Mouse (Mus musculus): ENCODE measurements at regions not wholly inside any gene's neighbourhood (a gene's known extent, or its start where the extent isn't known, plus 50 kb on each side); places are given as distances from the start of the nearest gene placed in this dataset.

- DNase-seq = no peak
- no peak for TF ChIP-seq CTCF (IDR thresholded peaks at IDR 0.05)
- intact Hi-C loops (cut with DNase I) = no loop called here
- Histone ChIP-seq H3K27ac (no peak overlapping the region), H3K4me3 (no peak overlapping the region)
These were observed 68.1 kb upstream of the Adamts18 start for GRCm38 (mm10) chr8:113916649-113917048.

DNA sequence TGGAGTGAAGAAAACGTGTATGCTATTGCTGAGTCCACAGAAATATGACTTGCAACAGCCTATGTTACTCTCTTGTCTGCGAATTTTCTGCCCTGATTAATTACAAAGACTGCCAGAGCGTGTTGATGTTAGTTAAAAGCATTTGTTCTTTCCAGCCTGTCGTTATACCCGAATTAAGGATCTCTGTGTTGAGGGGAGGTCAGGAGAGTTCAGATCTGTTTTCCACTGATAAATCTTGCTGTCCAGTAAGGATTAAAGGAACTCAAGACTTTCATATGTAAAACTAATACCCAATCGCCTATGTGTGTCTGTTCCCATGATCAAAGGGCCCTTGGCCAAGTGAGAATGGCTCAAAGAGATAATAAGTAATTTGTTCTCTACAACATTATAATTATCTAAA lies 68.7 kb upstream of the Adamts18 start:
- no peak for TF ChIP-seq CTCF (IDR thresholded peaks at IDR 0.05)
- DNase-seq = no peak

GRCm38 (mm10) chr8:113920306-113920705 lies 71.8 kb upstream of the Adamts18 start:
- DNase-seq = no peak
- Histone ChIP-seq H3K27ac (no peak overlapping the region), H3K4me3 (no peak overlapping the region)
- intact Hi-C loops (cut with DNase I) = no loop called here
- TF ChIP-seq CTCF (IDR thresholded peaks at IDR 0.05) = no peak

More for the DNA sequence above, 68.7 kb upstream of the Adamts18 start:
- no peak overlapping the region for H3K4me3 ChIP-seq
- intact Hi-C loops (cut with DNase I) = no loop called here
- no peak overlapping the region for H3K27ac ChIP-seq

GRCm38 (mm10) chr8:113923381-113923780 lies 74.8 kb upstream of the Adamts18 start:
- no peak for DNase-seq
- intact Hi-C loops (cut with DNase I) = no loop called here

GRCm38 (mm10) chr8:113953721-113954120 lies 105.2 kb upstream of the Adamts18 start:
- intact Hi-C loops (cut with DNase I) = no loop called here
- no peak for DNase-seq
- TF ChIP-seq CTCF (IDR thresholded peaks at IDR 0.05) = no peak
- no peak overlapping the region for H3K4me3 ChIP-seq
- H3K27ac ChIP-seq = no peak overlapping the region

More at GRCm38 (mm10) chr8:113923381-113923780, 74.8 kb upstream of the Adamts18 start:
- no peak for TF ChIP-seq CTCF (IDR thresholded peaks at IDR 0.05)
- Histone ChIP-seq H3K4me3 (no peak overlapping the region), H3K27ac (no peak overlapping the region)

GRCm38 (mm10) chr8:113956439-113957043 lies 108.0 kb upstream of the Adamts18 start:
- H3K4me3 ChIP-seq = no peak overlapping the region
- no peak for DNase-seq
- H3K27ac ChIP-seq = no peak overlapping the region
- no peak for TF ChIP-seq CTCF (IDR thresholded peaks at IDR 0.05)
- intact Hi-C loops (cut with DNase I) = no loop called here

- Histone ChIP-seq H3K27ac (no peak overlapping the region), H3K4me3 (no peak overlapping the region)
- intact Hi-C loops (cut with DNase I) = no loop called here
- no peak for DNase-seq
- no peak for TF ChIP-seq CTCF (IDR thresholded peaks at IDR 0.05)
These were observed 109.3 kb upstream of the Adamts18 start for GRCm38 (mm10) chr8:113957821-113958220.

- no peak for TF ChIP-seq CTCF (IDR thresholded peaks at IDR 0.05)
- Histone ChIP-seq H3K27ac (no peak overlapping the region), H3K4me3 (no peak overlapping the region)
- intact Hi-C loops (cut with DNase I) = no loop called here
- no peak for DNase-seq
These were observed 127.3 kb upstream of the Adamts18 start for GRCm38 (mm10) chr8:113975810-113976209.

- intact Hi-C loops (cut with DNase I) = no loop called here
- DNase-seq = no peak
- TF ChIP-seq CTCF (IDR thresholded peaks at IDR 0.05) = no peak
These were observed 128.1 kb upstream of the Adamts18 start for GRCm38 (mm10) chr8:113976626-113977025.

DNA sequence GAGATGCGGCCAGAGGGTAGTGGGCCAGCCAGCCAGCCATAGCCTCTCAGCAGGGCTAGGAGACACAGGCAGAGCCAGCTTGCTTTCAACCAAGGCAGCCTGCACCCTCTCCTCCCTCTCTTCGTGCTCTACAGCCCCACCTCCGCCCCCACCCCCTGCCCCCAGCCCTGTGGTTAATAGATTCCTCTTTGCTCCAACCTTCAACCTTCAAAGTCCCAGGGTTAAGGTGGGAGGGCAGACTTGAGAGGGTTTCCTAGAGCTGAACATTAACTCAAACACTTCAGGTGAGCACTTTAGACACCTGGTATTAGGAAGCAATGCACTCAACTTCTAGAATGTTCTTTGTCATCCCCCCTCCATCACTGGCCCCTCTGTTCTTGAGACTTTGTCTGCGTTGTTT lies 128.5 kb upstream of the Adamts18 start:
- Histone ChIP-seq H3K4me3 (no peak overlapping the region), H3K27ac (no peak overlapping the region)
- intact Hi-C loops (cut with DNase I) = no loop called here
- DNase-seq = no peak
- TF ChIP-seq CTCF (IDR thresholded peaks at IDR 0.05) = no peak

More at GRCm38 (mm10) chr8:113976626-113977025, 128.1 kb upstream of the Adamts18 start:
- Histone ChIP-seq H3K4me3 (no peak overlapping the region), H3K27ac (no peak overlapping the region)

DNA sequence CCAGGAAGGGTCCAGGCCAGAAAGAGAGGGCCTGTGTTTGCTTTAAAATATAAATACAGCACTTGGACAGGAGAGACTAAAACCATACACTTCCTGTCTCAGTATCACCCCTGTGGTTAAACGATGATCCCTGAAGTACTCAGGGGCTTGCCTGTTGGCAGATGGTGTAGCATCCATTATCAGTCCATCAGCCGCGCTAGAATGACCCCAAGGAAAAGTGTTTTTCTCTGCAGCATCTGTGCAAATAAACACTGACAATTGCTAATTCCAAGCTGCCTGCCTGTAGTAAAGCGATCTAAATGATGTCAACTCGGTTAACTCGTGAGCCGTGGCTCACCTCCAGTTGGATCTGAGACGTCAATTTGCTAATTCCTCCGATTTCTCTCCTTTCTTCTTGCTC lies 130.4 kb upstream of the Adamts18 start:
- DNase-seq = no peak
- Histone ChIP-seq H3K4me3 (no peak overlapping the region), H3K27ac (no peak overlapping the region)
- intact Hi-C loops (cut with DNase I) = no loop called here
- TF ChIP-seq CTCF (IDR thresholded peaks at IDR 0.05) = no peak

DNA sequence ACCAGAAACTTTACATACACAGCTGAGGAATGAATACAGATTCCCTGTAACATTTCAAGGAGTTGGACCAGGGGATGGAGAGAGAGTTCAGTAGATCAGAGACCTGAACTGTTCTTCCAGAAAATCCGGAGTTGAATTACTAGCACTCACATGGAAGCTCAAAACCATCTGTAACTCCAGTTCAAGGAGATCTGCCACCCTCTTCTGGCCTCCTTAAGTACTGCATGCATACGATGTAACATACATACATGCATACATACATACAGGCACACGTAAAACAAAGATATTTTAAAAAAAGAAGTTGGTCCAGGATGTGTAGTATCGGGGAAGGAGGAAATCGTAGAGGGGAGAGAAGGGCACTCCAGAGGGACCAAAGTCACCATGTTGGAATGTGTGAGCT lies 131.3 kb upstream of the Adamts18 start:
- intact Hi-C loops (cut with DNase I) = no loop called here
- peak; percentile 13; the same call in 1 of the 2 replicates for TF ChIP-seq CTCF (IDR thresholded peaks at IDR 0.05)
- DNase-seq = no peak
- Histone ChIP-seq H3K27ac (no peak overlapping the region), H3K4me3 (no peak overlapping the region)

GRCm38 (mm10) chr8:113981339-113981738 lies 132.8 kb upstream of the Adamts18 start:
- TF ChIP-seq CTCF (IDR thresholded peaks at IDR 0.05) = no peak
- intact Hi-C loops (cut with DNase I) = no loop called here
- Histone ChIP-seq H3K4me3 (no peak overlapping the region), H3K27ac (no peak overlapping the region)
- DNase-seq = no peak

DNA sequence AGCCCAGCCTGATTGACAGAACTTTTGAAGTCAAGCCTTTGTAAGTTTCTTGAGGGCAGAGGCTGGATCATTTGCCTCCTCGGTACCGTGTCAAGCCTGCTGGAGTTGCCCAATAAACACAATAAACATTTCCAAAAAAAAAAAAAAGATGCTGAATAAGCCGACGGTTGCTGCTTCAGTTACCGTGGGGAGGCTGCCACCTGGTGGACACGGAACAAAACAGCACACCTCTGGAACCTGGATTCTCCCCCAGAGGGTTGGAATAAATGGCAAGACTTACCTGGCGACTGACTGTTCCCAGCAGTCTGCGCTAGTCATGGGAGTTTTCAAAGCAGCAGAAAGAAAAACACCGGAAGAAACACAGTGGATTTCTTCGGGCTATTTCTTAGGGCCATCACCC lies 136.3 kb upstream of the Adamts18 start:
- peak; percentile 80 for TF ChIP-seq CTCF (IDR thresholded peaks at IDR 0.05)
- peak overlapping the region; percentile 70 for H3K27ac ChIP-seq
- H3K4me3 ChIP-seq = peak overlapping the region; percentile 52
- DNase-seq = peak; percentile 54
- intact Hi-C loops (cut with DNase I) = loop anchor here (1.0 to 5.0 kb wide), 2 partner anchors 133 to 321 kb away; no protein-coding TSS in a partner anchor

Data from gastrocnemius, adult 2 months (tissue).